Comparison of ENCODE assay signal across 10 mouse cellular contexts in genomic region chr6:148259979-148260728, GRCm38 (mm10). TPM values are rescaled to one million over a fixed set of nuclear protein-coding genes. Genes with fewer than 3 reads are reported as not detected.
DNase-seq lines count a peak whose midpoint lies in the region; ATAC-seq and TF ChIP-seq lines count a peak whose summit lies in the region.
"Had no signal": no experiment of that assay in that cellular context is flagged by ENCODE, and none has a peak within 500 bp of the region (broad histone marks: within the 10 kb centered on the region; RNA-seq: fewer than 3 reads in every experiment).

No protein-coding gene starts in this region.

- no peaks in the 10 kb centered on the region for H3K27me3 ChIP-seq in midbrain, embryonic 11.5 days (ENCODE audit: control insufficient read depth, insufficient read depth, low read length)
- H3K27me3 ChIP-seq: embryonic facial prominence, embryonic 15.5 days had no signal

- H3K4me1 ChIP-seq in midbrain, embryonic 11.5 days (ENCODE audit: control insufficient read depth, insufficient read depth, low read length): peaks cover 5% of the 10 kb centered on the region; the same call in 1 of the 2 replicates

- ATAC-seq in midbrain, embryonic 11.5 days (ENCODE audit: low FRiP score): peak; percentile 91

- peak; percentile 29 for DNase-seq in gastrocnemius, adult 2 months
- no peak for DNase-seq in gastrocnemius, adult 18-20 months (ENCODE audit: low spot score)
- peak; percentile 32 for DNase-seq in brain, embryonic 18.5 days (ENCODE audit: low read depth, low spot score)
- peak; percentile 43 for DNase-seq in gastrocnemius, postnatal 25 days
- DNase-seq in midbrain, embryonic 11.5 days (ENCODE audit: low spot score, missing footprints): peak; percentile 85
- DNase-seq in right cerebral cortex, adult 18-20 months: no peak
- DNase-seq in urinary bladder, postnatal 10 days (ENCODE audit: low spot score): no peak
- DNase-seq in layer of hippocampus, postnatal 36 days: no peak
- DNase-seq: kidney, adult 11 months had no signal

- WGBS in midbrain, embryonic 11.5 days: 54% methylated on average over 4 of the region's 4 CpGs

- no peak overlapping the region for H3K4me3 ChIP-seq in gastrocnemius, adult 2 months
- no peak overlapping the region for H3K4me3 ChIP-seq in midbrain, embryonic 11.5 days (ENCODE audit: low read depth, low read length)
- H3K4me3 ChIP-seq: embryonic facial prominence, embryonic 15.5 days had no signal

- no peak overlapping the region for H3K27ac ChIP-seq in gastrocnemius, adult 2 months
- H3K27ac ChIP-seq in midbrain, embryonic 11.5 days (ENCODE audit: low read depth, low read length): no peak overlapping the region
- H3K27ac ChIP-seq: embryonic facial prominence, embryonic 15.5 days had no signal

- no peak overlapping the region for H3K4me2 ChIP-seq in midbrain, embryonic 11.5 days
- H3K4me2 ChIP-seq: embryonic facial prominence, embryonic 15.5 days had no signal

- no peak for TF ChIP-seq CTCF in gastrocnemius, adult 2 months (IDR thresholded peaks at IDR 0.05)

- H3K9ac ChIP-seq in midbrain, embryonic 11.5 days (ENCODE audit: low read length): 0 out of 2 replicates have a peak overlapping the region, but pooled peaks have one; percentile 4
- H3K9ac ChIP-seq: embryonic facial prominence, embryonic 15.5 days had no signal

- H3K9me3 ChIP-seq in midbrain, embryonic 11.5 days (ENCODE audit: control insufficient read depth, low read length): no peaks in the 10 kb centered on the region
- H3K9me3 ChIP-seq: embryonic facial prominence, embryonic 15.5 days had no signal

- H3K36me3 ChIP-seq in midbrain, embryonic 11.5 days (ENCODE audit: control insufficient read depth, insufficient read depth, low read length): no peaks in the 10 kb centered on the region
- H3K36me3 ChIP-seq: embryonic facial prominence, embryonic 15.5 days had no signal

- intact Hi-C loops in gastrocnemius, adult 2 months (cut with DNase I): no loop called here

RNA-seq across cellular contexts. Expression of gene Ergic2, which starts 48.0 kb away (rescaled TPM):
- 10 to 100 TPM; 68.6 to 72.2 TPM for total RNA-seq in gastrocnemius, adult 2 months (2021)
- 10 to 100 TPM; 56.0 to 69.1 TPM for total RNA-seq in gastrocnemius, adult 18-20 months (2021)
- 10 to 100 TPM; 58.6 to 66.8 TPM for total RNA-seq in gastrocnemius, postnatal 25 days (2021)
- polyA plus RNA-seq in midbrain, embryonic 11.5 days (2014; fragmentation: Nextera tagmentation; extraction: Ambion mirVana): 209 and 218 TPM in 2 replicates
- total RNA-seq in layer of hippocampus, postnatal 36 days (2021): 10 to 100 TPM; 71.8 to 73.4 TPM

Comparison
In these comparisons a context has a peak if more than half of its experiments do, and no peak if none do; other contexts are left out.
1. DNase-seq: peak in gastrocnemius, adult 2 months (single experiment), brain, embryonic 18.5 days (single experiment), gastrocnemius, postnatal 25 days (single experiment) and midbrain, embryonic 11.5 days (single experiment); none in gastrocnemius, adult 18-20 months (single experiment), right cerebral cortex, adult 18-20 months (single experiment), urinary bladder, postnatal 10 days (single experiment) and layer of hippocampus, postnatal 36 days (0 of 2).